8 mouse cellular contexts compared by ENCODE assay signal in the genomic region with DNA sequence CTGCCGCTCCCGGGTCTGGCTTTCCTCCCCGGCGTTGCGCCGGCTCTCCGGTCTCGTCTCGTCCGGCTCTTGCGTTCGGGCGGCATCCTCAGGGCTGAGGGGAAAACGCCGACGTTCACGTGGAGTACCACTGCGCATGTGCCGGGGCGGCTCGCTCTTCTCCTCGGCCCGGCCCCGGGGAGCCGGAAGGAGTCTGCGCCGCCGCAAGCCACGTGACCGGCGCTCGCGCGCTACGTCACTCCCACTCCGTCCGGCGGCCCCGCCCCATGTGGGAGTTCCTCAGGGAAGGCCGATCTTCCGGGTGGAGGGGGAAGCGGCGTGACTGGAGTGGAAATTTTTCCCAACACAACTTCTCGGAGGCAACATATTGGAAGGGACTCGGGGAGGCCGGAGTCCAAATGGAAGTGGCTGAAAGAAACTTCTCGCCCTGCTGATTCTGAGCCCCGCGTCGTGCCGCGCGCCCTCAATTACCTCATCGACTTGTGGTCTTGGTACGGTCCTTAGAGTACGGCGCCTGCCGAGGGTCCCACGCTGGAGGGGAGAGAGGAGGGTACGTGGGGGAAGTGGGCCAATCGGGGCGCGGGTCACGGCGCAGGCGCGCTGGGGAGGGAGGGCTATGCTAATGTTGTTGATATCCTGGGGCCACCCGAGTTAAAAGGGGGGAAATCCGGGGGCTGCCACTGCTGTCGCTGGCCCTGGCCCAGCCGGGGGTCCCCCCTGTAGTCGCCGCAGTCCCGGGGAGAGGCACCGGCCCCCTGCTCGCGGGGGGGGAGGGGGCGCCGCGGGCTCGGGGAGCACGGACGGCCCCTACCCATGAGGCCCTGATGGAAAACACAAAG. TPM values are rescaled to one million over a fixed set of nuclear protein-coding genes. Genes with fewer than 3 reads are reported as not detected.
A peak's percentile ranks its signal among the peaks of the same experiment; 100 is the strongest.
DNase-seq lines count a peak whose midpoint lies in the region; ATAC-seq and TF ChIP-seq lines count a peak whose summit lies in the region.

Gene Utp18 (minus strand): TSS at position 195 of the 839 bp plus-strand sequence.
Gene Mbtd1 (plus strand): TSS at position 281 of the 839 bp plus-strand sequence.

- peak within 1 kb of the TSS; percentile 97 for H3K27ac ChIP-seq in forebrain, embryonic 15.5 days (replicated peaks)
- H3K27ac ChIP-seq in layer of hippocampus, adult 2 months: peak within 1 kb of the TSS; percentile 100
- peak within 1 kb of the TSS; percentile 94 for H3K27ac ChIP-seq in lung, embryonic 14.5 days (ENCODE audit: low read depth)
- peak within 1 kb of the TSS; percentile 97 for H3K27ac ChIP-seq in olfactory bulb, adult 2 months (ENCODE audit: insufficient read depth, low read depth, low read length)
- H3K27ac ChIP-seq in thymus, adult 2 months (ENCODE audit: control insufficient read depth, insufficient read depth, low read length): peak within 1 kb of the TSS; percentile 81

- TF ChIP-seq CTCF in layer of hippocampus, adult 2 months (conservative IDR thresholded peaks at IDR 0.05): no peak
- TF ChIP-seq CTCF in lung, embryonic 14.5 days (IDR thresholded peaks at IDR 0.05; ENCODE audit: low read depth): no peak
- TF ChIP-seq CTCF in olfactory bulb, adult 2 months (IDR thresholded peaks at IDR 0.05; ENCODE audit: insufficient read depth, low read depth, low read length): no peak
- TF ChIP-seq CTCF in thymus, adult 2 months (IDR thresholded peaks at IDR 0.05; ENCODE audit: borderline replicate concordance, control insufficient read depth, extremely low read depth, insufficient read depth, low read length, poor library complexity): no peak; the same call in 1 of the 2 replicates

- H3K27me3 ChIP-seq in forebrain, embryonic 15.5 days: no peaks in the 10 kb centered on the region
- H3K27me3 ChIP-seq in lung, embryonic 14.5 days (ENCODE audit: insufficient read depth, low read length): no peaks in the 10 kb centered on the region
- H3K27me3 ChIP-seq in thymus, adult 2 months (ENCODE audit: control insufficient read depth, insufficient read depth, low read length): no peaks in the 10 kb centered on the region

- intact Hi-C loops in heart, postnatal 36 days (cut with DNase I): no loop called here

- under 1% methylated on average over 82 of the region's 83 CpGs for WGBS in forebrain, embryonic 15.5 days
- under 1% methylated on average over 81 of the region's 83 CpGs for WGBS in lung, embryonic 14.5 days
- WGBS in olfactory bulb, adult 2 months: 1% methylated on average over 80 of the region's 83 CpGs
- WGBS in thymus, adult 2 months: 1% methylated on average over 80 of the region's 83 CpGs

- peak within 1 kb of the TSS; percentile 98 for H3K9ac ChIP-seq in forebrain, embryonic 15.5 days (replicated peaks)
- H3K9ac ChIP-seq in lung, embryonic 14.5 days: peak within 1 kb of the TSS; percentile 90

- H3K4me1 ChIP-seq in forebrain, embryonic 15.5 days: peaks cover 49% of the 10 kb centered on the region
- H3K4me1 ChIP-seq in lung, embryonic 14.5 days (ENCODE audit: insufficient read depth): peaks cover 5% of the 10 kb centered on the region; the same call in 1 of the 2 replicates
- H3K4me1 ChIP-seq in olfactory bulb, adult 2 months (ENCODE audit: control insufficient read depth, insufficient read depth, low read length): peaks cover 5% of the 10 kb centered on the region
- peaks cover 8% of the 10 kb centered on the region for H3K4me1 ChIP-seq in thymus, adult 2 months (replicated peaks; ENCODE audit: control insufficient read depth, insufficient read depth, low read length)

- peak; percentile 65 for TF ChIP-seq POLR2A in olfactory bulb, adult 2 months (IDR thresholded peaks at IDR 0.05; ENCODE audit: insufficient read depth, low read depth, low read length)
- TF ChIP-seq POLR2A in thymus, adult 2 months (IDR thresholded peaks at IDR 0.05; ENCODE audit: control insufficient read depth, extremely low read depth, insufficient read depth, low read length, poor library complexity): peak; percentile 39; the same call in 1 of the 2 replicates

- ATAC-seq in forebrain, embryonic 15.5 days (replicated peaks): peak; percentile 96
- peak; percentile 96 for ATAC-seq in lung, embryonic 14.5 days (ENCODE audit: insufficient read depth)

- DNase-seq in ES-CJ7 (ENCODE audit: low read depth, low spot score): peak; percentile 97
- peak; percentile 99 for DNase-seq in cerebellum, adult 11 months
- peak; percentile 98 to 99 for DNase-seq in heart, postnatal 36 days
- peak; percentile 99 for DNase-seq in layer of hippocampus, adult 2 months (ENCODE audit: low spot score in 2 of 2)
- DNase-seq in lung, embryonic 14.5 days: peak; percentile 99
- DNase-seq in thymus, adult 2 months: peak; percentile 99

- no peaks in the 10 kb centered on the region for H3K9me3 ChIP-seq in forebrain, embryonic 15.5 days
- no peaks in the 10 kb centered on the region for H3K9me3 ChIP-seq in lung, embryonic 14.5 days (ENCODE audit: low read depth, low read length)

- H3K36me3 ChIP-seq in forebrain, embryonic 15.5 days: peaks cover 5% of the 10 kb centered on the region; the same call in 1 of the 2 replicates
- H3K36me3 ChIP-seq in lung, embryonic 14.5 days (ENCODE audit: insufficient read depth): peaks cover 22% of the 10 kb centered on the region
- no peaks in the 10 kb centered on the region; the same call in 1 of the 2 replicates for H3K36me3 ChIP-seq in thymus, adult 2 months (ENCODE audit: control insufficient read depth, insufficient read depth, low read length)

- peak within 1 kb of the TSS; percentile 89 for H3K4me2 ChIP-seq in forebrain, embryonic 15.5 days (replicated peaks)
- peak within 1 kb of the TSS; percentile 89 for H3K4me2 ChIP-seq in lung, embryonic 14.5 days

- peak within 1 kb of the TSS; percentile 100 for H3K4me3 ChIP-seq in forebrain, embryonic 15.5 days
- peak within 1 kb of the TSS; percentile 91 for H3K4me3 ChIP-seq in layer of hippocampus, adult 2 months
- peak within 1 kb of the TSS; percentile 99 for H3K4me3 ChIP-seq in lung, embryonic 14.5 days (ENCODE audit: low read depth, low read length)
- peak within 1 kb of the TSS; percentile 93 for H3K4me3 ChIP-seq in olfactory bulb, adult 2 months (ENCODE audit: insufficient read depth, low read depth, low read length)
- peak within 1 kb of the TSS; percentile 86 for H3K4me3 ChIP-seq in thymus, adult 2 months (ENCODE audit: control insufficient read depth, insufficient read depth, low read length)

RNA-seq across cellular contexts. Expression of gene Utp18, which starts in this region (rescaled TPM):
- polyA plus RNA-seq in forebrain, embryonic 15.5 days (2015; fragmentation: Nextera tagmentation; extraction: Ambion mirVana): 34.0 and 37.7 TPM in 2 replicates
- total RNA-seq in heart, postnatal 36 days (2021): 1 to 10 TPM; 9.7 to 10.0 TPM
- 10 to 100 TPM; 23.8 to 24.2 TPM for total RNA-seq in layer of hippocampus, adult 2 months (2021)
- 30.5 and 33.0 TPM in 2 replicates for polyA plus RNA-seq in lung, embryonic 14.5 days (2014; fragmentation: Nextera tagmentation; extraction: Ambion mirVana)
- not detected in 2 replicates for polyA plus RNA-seq in olfactory bulb, adult 2 months (2012; ENCODE audit: insufficient read depth, insufficient read length, low replicate concordance, missing spikeins)
- 7.5 and 7.8 TPM in 2 replicates for polyA plus RNA-seq in thymus, adult 2 months (2012; rRNA removed)

RNA-seq across cellular contexts. Expression of gene Mbtd1, which starts in this region (rescaled TPM):
- polyA plus RNA-seq in forebrain, embryonic 15.5 days (2015; fragmentation: Nextera tagmentation; extraction: Ambion mirVana): 38.5 and 43.8 TPM in 2 replicates
- 10 to 100 TPM; 14.5 to 18.1 TPM for total RNA-seq in heart, postnatal 36 days (2021)
- total RNA-seq in layer of hippocampus, adult 2 months (2021): 10 to 100 TPM; 35.4 to 42.8 TPM
- 23.6 and 24.3 TPM in 2 replicates for polyA plus RNA-seq in lung, embryonic 14.5 days (2014; fragmentation: Nextera tagmentation; extraction: Ambion mirVana)
- polyA plus RNA-seq in olfactory bulb, adult 2 months (2012; ENCODE audit: insufficient read depth, insufficient read length, low replicate concordance, missing spikeins): not detected in 2 replicates
- polyA plus RNA-seq in thymus, adult 2 months (2012; rRNA removed): 17.1 and 17.4 TPM in 2 replicates

Comparison
In these comparisons a context has a peak if more than half of its experiments do, and no peak if none do; other contexts are left out.
1. Peak in every context shown above with its lines: DNase-seq, ATAC-seq, H3K4me3 ChIP-seq and H3K27ac ChIP-seq.